Mouse (Mus musculus) MEL (cell line): ENCODE results near the gene Iah1. TPM values are rescaled to one million over a fixed set of nuclear protein-coding genes. Genes with fewer than 3 reads are reported as not detected.

Experiments used
- DNase-seq: peaks from one replicate; pipeline ENCODE4 v3.0.0; 2011; ENCODE audit warnings: low read depth, low spot score
- H3K27ac ChIP-seq: 2 replicates; pipeline ENCODE4 v1.5.1; 2012; ENCODE audit warnings: low read depth, mild to moderate bottlenecking, control low read depth, low read length, moderate library complexity; ENCODE audit not compliant: control insufficient read depth
- H3K27me3 ChIP-seq, 2 experiments: fragments of 150-350 bp in 1 of 2; sonication (generic) in 1 of 2; 2 replicates each; pipeline ENCODE4 v1.6.1; 2012; ENCODE audit warnings: low read length in 2 of 2, mild to moderate bottlenecking in 2 of 2, improper control_type of control experiment in 1 of 2, moderate library complexity in 1 of 2; ENCODE audit not compliant: insufficient read depth in 2 of 2, control insufficient read depth in 1 of 2
- H3K36me3 ChIP-seq, 2 experiments: 2 replicates each; pipeline ENCODE4 v1.6.1; 2012 to 2014; ENCODE audit warnings: low read length in 2 of 2, improper control_type of control experiment in 1 of 2, inconsistent platforms in 1 of 2, mild to moderate bottlenecking in 1 of 2; ENCODE audit not compliant: insufficient read depth in 2 of 2, control insufficient read depth in 1 of 2
- H3K4me1 ChIP-seq, 2 experiments: fragments of 150-350 bp in 1 of 2; sonication (generic) in 1 of 2; 2 replicates each; pipeline ENCODE4 v1.6.1; 2012; ENCODE audit warnings: low read length in 2 of 2, improper control_type of control experiment in 1 of 2, mild to moderate bottlenecking in 1 of 2; ENCODE audit not compliant: insufficient read depth in 2 of 2, control insufficient read depth in 1 of 2
- H3K4me3 ChIP-seq, 2 experiments: fragments of 150-350 bp in 1 of 2; sonication (generic) in 1 of 2; 2 replicates each; pipeline ENCODE4 v1.5.1; 2012; ENCODE audit warnings: low read depth in 2 of 2, low read length in 2 of 2, mild to moderate bottlenecking in 2 of 2, moderate library complexity in 2 of 2, control low read depth in 1 of 2, improper control_type of control experiment in 1 of 2; ENCODE audit not compliant: control insufficient read depth in 1 of 2, insufficient read depth in 1 of 2
- H3K79me2 ChIP-seq: 2 replicates; pipeline ENCODE4 v1.6.1; 2012; ENCODE audit warnings: mild to moderate bottlenecking, low read length, moderate library complexity; ENCODE audit not compliant: control insufficient read depth, poor library complexity, insufficient read depth
- H3K9ac ChIP-seq: 2 replicates; pipeline ENCODE4 v1.6.1; 2012; ENCODE audit warnings: low read depth, mild to moderate bottlenecking, control low read depth, low read length, moderate library complexity; ENCODE audit not compliant: control insufficient read depth, poor library complexity, severe bottlenecking
- H3K9me3 ChIP-seq: fragments of 150-350 bp; sonication (generic); replicated peaks from 2 replicates; pipeline ENCODE4 v1.6.1; 2012; ENCODE audit warnings: mild to moderate bottlenecking, low read length, improper control_type of control experiment, moderate library complexity; ENCODE audit not compliant: insufficient read depth
- BHLHE40 ChIP-seq: IDR thresholded peaks from 2 replicates; pipeline ENCODE4 v1.6.1; 2012; ENCODE audit warnings: low read depth, mild to moderate bottlenecking, inconsistent platforms, low read length, improper control_type of control experiment, borderline replicate concordance
- CTCF ChIP-seq, 3 experiments: IDR thresholded peaks in 2 of 3; conservative IDR thresholded peaks in 1 of 3; 2 replicates each; pipeline ENCODE4 v1.5.1; 2011 to 2012; ENCODE audit warnings: low read length in 3 of 3, low read depth in 2 of 3, mild to moderate bottlenecking in 2 of 3, improper control_type of control experiment in 1 of 3, inconsistent platforms in 1 of 3, mixed read lengths in 1 of 3, moderate library complexity in 1 of 3; ENCODE audit not compliant: control insufficient read depth in 1 of 3, insufficient read depth in 1 of 3, poor library complexity in 1 of 3, severe bottlenecking in 1 of 3
- GATA1 ChIP-seq: IDR thresholded peaks from 2 replicates; pipeline ENCODE4 v1.6.1; 2011; ENCODE audit warnings: low read depth, low read length, improper control_type of control experiment
- HCFC1 ChIP-seq: IDR thresholded peaks from 2 replicates; pipeline ENCODE4 v1.6.1; 2012; ENCODE audit warnings: low read depth, mild to moderate bottlenecking, inconsistent platforms, low read length, improper control_type of control experiment, moderate library complexity
- KAT2A ChIP-seq: conservative IDR thresholded peaks from 2 replicates; pipeline ENCODE4 v1.6.1; 2012; ENCODE audit warnings: low read depth, low read length, improper control_type of control experiment, inconsistent platforms
- MAFK ChIP-seq: IDR thresholded peaks from 2 replicates; pipeline ENCODE4 v1.6.1; 2011; ENCODE audit warnings: low read depth, mild to moderate bottlenecking, low read length, improper control_type of control experiment, borderline replicate concordance
- MYC ChIP-seq: IDR thresholded peaks from 2 replicates; pipeline ENCODE4 v1.6.1; 2011; ENCODE audit warnings: low read depth, mild to moderate bottlenecking, low read length, improper control_type of control experiment, moderate library complexity
- NELFE ChIP-seq: IDR thresholded peaks from 2 replicates; pipeline ENCODE4 v1.6.1; 2011; ENCODE audit warnings: low read depth, low read length, improper control_type of control experiment
- POLR2AphosphoS2 ChIP-seq: IDR thresholded peaks from 2 replicates; pipeline ENCODE4 v1.6.1; 2011; ENCODE audit warnings: low read length, improper control_type of control experiment
- RAD21 ChIP-seq: IDR thresholded peaks from 2 replicates; pipeline ENCODE4 v1.6.1; 2011; ENCODE audit warnings: mild to moderate bottlenecking, low read depth, low read length, improper control_type of control experiment
- RCOR1 ChIP-seq: IDR thresholded peaks from 2 replicates; pipeline ENCODE4 v1.6.1; 2012; ENCODE audit warnings: low read depth, mild to moderate bottlenecking, inconsistent platforms, low read length, improper control_type of control experiment
- TAL1 ChIP-seq: IDR thresholded peaks from 2 replicates; pipeline ENCODE4 v1.6.1; 2012; ENCODE audit warnings: mild to moderate bottlenecking, inconsistent platforms, low read length, moderate library complexity, mixed read lengths
- UBTF ChIP-seq: IDR thresholded peaks from 2 replicates; pipeline ENCODE4 v1.6.1; 2012; ENCODE audit warnings: low read depth, mild to moderate bottlenecking, inconsistent platforms, low read length, improper control_type of control experiment, moderate library complexity, borderline replicate concordance; ENCODE audit not compliant: insufficient read depth
- ZKSCAN1 ChIP-seq: IDR thresholded peaks from 2 replicates; pipeline ENCODE4 v1.6.1; 2012; ENCODE audit warnings: low read depth, mild to moderate bottlenecking, inconsistent platforms, low read length, improper control_type of control experiment, moderate library complexity
- ZNF384 ChIP-seq: IDR thresholded peaks from 2 replicates; pipeline ENCODE4 v1.6.1; 2012; ENCODE audit warnings: low read depth, mild to moderate bottlenecking, inconsistent platforms, low read length, improper control_type of control experiment
- polyA plus RNA-seq, 2 experiments: library from polyadenylated mRNA; stranded (reverse) in 1 of 2; unstranded in 1 of 2; fragments of >175 nt in 1 of 2; fragments of >200 nt in 1 of 2; gene quantifications; 2 replicates each; pipeline versions ENCODE4 v1.2.1 to v1.2.4; 2012; ENCODE audit warnings: low replicate concordance in 2 of 2, low read depth in 1 of 2; ENCODE audit not compliant: insufficient read length in 2 of 2, insufficient read depth in 1 of 2, missing spikeins in 1 of 2
- total RNA-seq: library from RNA; depleted of rRNA; stranded (reverse); fragments of 300-350 nt; gene quantifications from 2 replicates; pipeline ENCODE4 v1.2.3, GENCODE M21; 2012

Gene Iah1
- total and polyA plus RNA-seq, 3 experiments = 14.2 to 15.4 TPM; not detected in 1

DNA sequence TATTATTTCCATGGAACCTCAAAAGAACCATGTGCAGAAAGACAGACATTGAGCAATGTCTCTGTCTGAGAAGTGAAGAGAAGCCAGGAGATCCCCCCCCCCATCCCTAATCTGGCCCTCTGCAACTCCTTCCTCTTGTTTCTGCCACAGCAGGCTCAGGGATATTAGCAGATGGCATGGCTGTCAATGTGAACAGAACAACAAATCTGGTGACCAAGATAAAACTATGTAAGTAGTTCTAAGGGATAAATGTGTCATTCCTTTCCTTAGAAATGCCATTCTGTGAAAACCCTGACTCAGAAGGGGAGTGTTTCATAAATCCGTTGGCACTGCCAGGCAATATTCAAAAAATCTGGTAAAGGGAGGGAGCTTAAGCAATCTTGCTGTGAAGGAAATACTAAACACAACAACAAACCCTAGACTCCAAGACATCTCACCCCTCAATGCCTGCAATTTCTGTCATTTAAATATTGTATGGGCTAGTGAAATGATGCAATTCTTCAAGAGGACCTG is 38.8 kb upstream of the Iah1 start:
- H3K27me3 ChIP-seq = no peaks in the 10 kb centered on the region
- DNase-seq = no peak
- no peak overlapping the region for H3K9ac ChIP-seq
- H3K4me1 ChIP-seq = no peaks in the 10 kb centered on the region
- H3K27ac ChIP-seq = no peak overlapping the region
- no peaks in the 10 kb centered on the region for H3K9me3 ChIP-seq
- TF ChIP-seq MYC = no peak
- no peak for TF ChIP-seq RAD21
- no peak for TF ChIP-seq ZKSCAN1
- no peak for TF ChIP-seq GATA1
- TF ChIP-seq NELFE = no peak
- no peaks in the 10 kb centered on the region for H3K79me2 ChIP-seq
- no peaks in the 10 kb centered on the region for H3K36me3 ChIP-seq
- H3K4me3 ChIP-seq = no peak overlapping the region

DNA sequence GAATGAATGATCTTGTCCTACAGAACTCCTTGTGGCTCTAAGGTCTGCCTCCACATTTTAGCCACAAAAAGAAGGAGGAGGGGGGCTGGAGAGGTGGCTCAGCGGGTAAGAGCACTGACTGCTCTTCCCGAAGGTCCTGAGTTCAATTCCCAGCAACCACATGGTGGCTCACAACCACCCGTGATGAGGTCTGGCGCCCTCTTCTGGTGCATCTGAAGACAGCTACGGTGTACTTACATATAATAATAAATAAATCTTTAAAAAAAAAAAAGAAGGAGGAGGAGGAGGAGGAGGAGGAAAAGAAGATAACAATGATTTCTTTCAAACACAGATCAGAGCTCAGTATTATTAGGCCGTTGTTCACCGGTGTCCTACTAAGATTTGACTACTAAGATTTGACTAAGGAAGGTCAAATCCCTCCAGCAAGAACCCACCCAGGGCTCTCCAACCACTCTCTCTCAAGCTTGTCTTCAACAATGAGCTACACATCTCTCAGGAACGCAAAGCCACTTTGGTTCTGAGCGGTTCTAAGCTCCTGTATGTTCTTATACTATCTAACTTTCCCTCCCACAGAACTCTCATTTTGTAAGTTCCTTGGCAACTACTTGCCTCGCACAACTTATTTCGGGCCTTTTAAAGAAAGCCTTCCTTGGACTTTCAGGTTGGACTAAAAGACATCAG is 31.3 kb upstream of the Iah1 start, which contains the start of gene Cpsf3:
TSS of gene Cpsf3 (plus strand) at position 631 of the 681 bp plus-strand sequence.
- no peak for DNase-seq
- no peaks in the 10 kb centered on the region for H3K27me3 ChIP-seq
- H3K79me2 ChIP-seq = peaks cover 23% of the 10 kb centered on the region
- no peak for TF ChIP-seq RCOR1
- no peak for TF ChIP-seq TAL1
- no peak for TF ChIP-seq MYC
- TF ChIP-seq POLR2AphosphoS2 = no peak
- TF ChIP-seq CTCF (IDR thresholded peaks at IDR 0.05 in 2 of 3, conservative IDR thresholded peaks at IDR 0.05 in 1 of 3; ENCODE audit: control insufficient read depth in 1 of 3, insufficient read depth in 1 of 3, low read depth in 2 of 3, low read length in 3 of 3, poor library complexity in 1 of 3, severe bottlenecking in 1 of 3) = no peak
- TF ChIP-seq HCFC1 = no peak
- no peak for TF ChIP-seq BHLHE40
- no peak for TF ChIP-seq UBTF
- TF ChIP-seq MAFK = no peak
- TF ChIP-seq ZNF384 = no peak
- TF ChIP-seq KAT2A = no peak
- TF ChIP-seq, all 39 proteins: peak for 0
- Histone ChIP-seq H3K9ac (peak within 1 kb of the TSS; percentile 96), H3K4me1 (peaks cover 0 to 14% of the 10 kb centered on the region in 2 experiments; a peak in 3 of 4 replicates), H3K36me3 (peaks cover 0 to 9% of the 10 kb centered on the region in 2 experiments; a peak in 2 of 4 replicates), H3K27ac (peak within 1 kb of the TSS; percentile 92), H3K4me3 (peak within 1 kb of the TSS; percentile 80 to 94), H3K9me3 (no peaks in the 10 kb centered on the region)
